Comparison of ENCODE assay signal across 26 mouse cellular contexts in the genomic region with DNA sequence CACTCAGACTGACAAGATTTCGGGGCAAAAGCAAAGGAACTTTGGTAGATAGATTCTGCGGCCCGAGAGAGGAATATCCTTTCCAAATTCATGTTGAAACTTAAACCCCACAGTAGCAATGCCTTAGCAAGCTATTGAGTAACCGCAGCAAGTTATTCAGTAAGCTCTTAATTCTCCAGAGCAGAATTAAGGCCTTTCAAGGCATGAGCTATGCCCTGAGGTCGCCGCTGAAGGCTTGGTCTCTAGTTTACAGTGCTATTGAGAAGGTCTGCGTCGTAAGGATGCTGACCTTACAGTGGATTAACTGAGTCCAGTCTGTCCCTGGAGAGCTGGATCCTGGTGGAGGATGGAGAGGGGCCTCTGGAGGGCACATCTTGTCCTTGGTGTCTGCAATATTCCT. TPM values are rescaled to one million over a fixed set of nuclear protein-coding genes. Genes with fewer than 3 reads are reported as not detected.
DNase-seq lines count a peak whose midpoint lies in the region; ATAC-seq and TF ChIP-seq lines count a peak whose summit lies in the region.
"Had no signal": no experiment of that assay in that cellular context is flagged by ENCODE, and none has a peak within 500 bp of the region (broad histone marks: within the 10 kb centered on the region; RNA-seq: fewer than 3 reads in every experiment).

No protein-coding gene starts in this region.

- ATAC-seq in kidney, embryonic 15.5 days (replicated peaks; ENCODE audit: low FRiP score) = peak; percentile 53; the same call in 1 of the 2 replicates
- ATAC-seq in midbrain, postnatal 0 days (ENCODE audit: low FRiP score) = no peak
- no peak for ATAC-seq in stomach, postnatal 0 days (ENCODE audit: low FRiP score, low TSS enrichment)
- ATAC-seq: forebrain, postnatal 0 days; hindbrain, embryonic 16.5 days; midbrain, embryonic 13.5 days had no signal

- WGBS in kidney, adult 2 months = 48% methylated on average over 8 of the region's 8 CpGs
- WGBS in kidney, embryonic 15.5 days = 70% methylated on average over 8 of the region's 8 CpGs
- WGBS in midbrain, postnatal 0 days = 86% methylated on average over 8 of the region's 8 CpGs
- 56% methylated on average over 8 of the region's 8 CpGs for WGBS in stomach, postnatal 0 days

- no peaks in the 10 kb centered on the region for H3K9me3 ChIP-seq in kidney, embryonic 15.5 days (replicated peaks)
- H3K9me3 ChIP-seq in midbrain, postnatal 0 days (ENCODE audit: low read length) = no peaks in the 10 kb centered on the region; the same call in 1 of the 2 replicates
- H3K9me3 ChIP-seq in stomach, postnatal 0 days (ENCODE audit: control insufficient read depth, low read length) = no peaks in the 10 kb centered on the region
- H3K9me3 ChIP-seq: embryonic facial prominence, embryonic 12.5 days; forebrain, embryonic 10.5 days; heart, embryonic 15.5 days; lung, embryonic 15.5 days; megakaryocyte, embryonic 14.5 days; midbrain, embryonic 13.5 days; neural tube, embryonic 15.5 days had no signal

- H3K27ac ChIP-seq in kidney, adult 2 months (ENCODE audit: insufficient read depth, low read depth, low read length) = no peak overlapping the region
- peak overlapping the region; percentile 58; the same call in 1 of the 2 replicates for H3K27ac ChIP-seq in kidney, embryonic 15.5 days
- H3K27ac ChIP-seq in midbrain, postnatal 0 days (ENCODE audit: low read depth, low read length) = no peak overlapping the region
- H3K27ac ChIP-seq in stomach, postnatal 0 days (replicated peaks) = no peak overlapping the region
- H3K27ac ChIP-seq: embryonic facial prominence, embryonic 12.5 days; forebrain, embryonic 10.5 days; heart, embryonic 15.5 days; limb, embryonic 13.5 days; lung, embryonic 15.5 days; midbrain, embryonic 13.5 days; neural tube, embryonic 15.5 days had no signal

- peak; percentile 58 for DNase-seq in kidney, adult 2 months
- no peak for DNase-seq in kidney, adult 18-20 months
- DNase-seq in kidney, postnatal 14 days = peak; percentile 39
- no peak for DNase-seq in gastrocnemius, postnatal 25 days
- DNase-seq in midbrain, postnatal 0 days (ENCODE audit: low spot score) = no peak
- no peak for DNase-seq in stomach, postnatal 0 days (ENCODE audit: low spot score)
- DNase-seq: adrenal gland, adult 8-10 months; cerebellum, adult 8-10 months; cerebellum, postnatal 25 days; forebrain, postnatal 0 days; lung, postnatal 36 days; retina, postnatal 1 day; right cerebral cortex, postnatal 14 days had no signal

- H3K27me3 ChIP-seq in kidney, adult 2 months (replicated peaks; ENCODE audit: control insufficient read depth, insufficient read depth, low read length) = no peaks in the 10 kb centered on the region
- no peaks in the 10 kb centered on the region for H3K27me3 ChIP-seq in kidney, embryonic 15.5 days
- H3K27me3 ChIP-seq in midbrain, postnatal 0 days (ENCODE audit: insufficient read depth, low read length) = no peaks in the 10 kb centered on the region
- no peaks in the 10 kb centered on the region for H3K27me3 ChIP-seq in stomach, postnatal 0 days (ENCODE audit: control insufficient read depth, insufficient read depth, low read length)
- H3K27me3 ChIP-seq: CH12.LX; embryonic facial prominence, embryonic 12.5 days; limb, embryonic 13.5 days; lung, embryonic 15.5 days; midbrain, embryonic 13.5 days; neural tube, embryonic 15.5 days had no signal

- no peak overlapping the region for H3K4me2 ChIP-seq in kidney, embryonic 15.5 days
- H3K4me2 ChIP-seq in midbrain, postnatal 0 days (ENCODE audit: low read depth, low read length, poor library complexity, severe bottlenecking) = no peak overlapping the region
- no peak overlapping the region for H3K4me2 ChIP-seq in stomach, postnatal 0 days (replicated peaks; ENCODE audit: low read depth)
- H3K4me2 ChIP-seq: embryonic facial prominence, embryonic 12.5 days; heart, embryonic 15.5 days; limb, embryonic 13.5 days; liver, embryonic 11.5 days; lung, embryonic 15.5 days; midbrain, embryonic 13.5 days; neural tube, embryonic 15.5 days had no signal

- H3K4me1 ChIP-seq in kidney, adult 2 months (ENCODE audit: control insufficient read depth, insufficient read depth, low read length) = peaks cover 4% of the 10 kb centered on the region; the same call in 1 of the 2 replicates
- H3K4me1 ChIP-seq in kidney, embryonic 15.5 days = peaks cover 9% of the 10 kb centered on the region; the same call in 1 of the 2 replicates
- H3K4me1 ChIP-seq in midbrain, postnatal 0 days (ENCODE audit: insufficient read depth, low read length) = no peaks in the 10 kb centered on the region
- no peaks in the 10 kb centered on the region for H3K4me1 ChIP-seq in stomach, postnatal 0 days (replicated peaks; ENCODE audit: control insufficient read depth, insufficient read depth)
- H3K4me1 ChIP-seq: embryonic facial prominence, embryonic 12.5 days; limb, embryonic 13.5 days; lung, embryonic 15.5 days; midbrain, embryonic 13.5 days; neural tube, embryonic 15.5 days had no signal

- no peak for TF ChIP-seq POLR2A in kidney, adult 2 months (IDR thresholded peaks at IDR 0.05; ENCODE audit: low read depth, low read length)

- TF ChIP-seq CTCF in kidney, adult 2 months (conservative IDR thresholded peaks at IDR 0.05; ENCODE audit: insufficient read depth, insufficient read length, low read depth, low read length) = no peak
- no peak for TF ChIP-seq CTCF in midbrain, postnatal 0 days (IDR thresholded peaks at IDR 0.05)
- TF ChIP-seq CTCF in stomach, postnatal 0 days (IDR thresholded peaks at IDR 0.05; ENCODE audit: low read depth) = no peak

- H3K4me3 ChIP-seq in kidney, adult 2 months (ENCODE audit: insufficient read depth, low read depth, low read length) = no peak overlapping the region
- H3K4me3 ChIP-seq in kidney, embryonic 15.5 days (replicated peaks) = no peak overlapping the region
- no peak overlapping the region for H3K4me3 ChIP-seq in midbrain, postnatal 0 days (ENCODE audit: low read depth, low read length)
- H3K4me3 ChIP-seq in stomach, postnatal 0 days (ENCODE audit: low read depth, low read length) = no peak overlapping the region
- H3K4me3 ChIP-seq: embryonic facial prominence, embryonic 12.5 days; forebrain, embryonic 10.5 days; heart, embryonic 15.5 days; limb, embryonic 13.5 days; lung, embryonic 15.5 days; megakaryocyte, embryonic 14.5 days; midbrain, embryonic 13.5 days; neural tube, embryonic 15.5 days had no signal

- no peak overlapping the region for H3K9ac ChIP-seq in kidney, embryonic 15.5 days
- no peak overlapping the region for H3K9ac ChIP-seq in midbrain, postnatal 0 days (replicated peaks; ENCODE audit: low read length, poor library complexity, severe bottlenecking)
- no peak overlapping the region for H3K9ac ChIP-seq in stomach, postnatal 0 days (ENCODE audit: low read length)
- H3K9ac ChIP-seq: embryonic facial prominence, embryonic 12.5 days; forebrain, postnatal 0 days; heart, embryonic 15.5 days; limb, embryonic 13.5 days; lung, embryonic 15.5 days; midbrain, embryonic 13.5 days; neural tube, embryonic 15.5 days had no signal

- no peaks in the 10 kb centered on the region for H3K36me3 ChIP-seq in kidney, adult 2 months (ENCODE audit: control insufficient read depth, insufficient read depth, low read length)
- H3K36me3 ChIP-seq in kidney, embryonic 15.5 days = no peaks in the 10 kb centered on the region
- no peaks in the 10 kb centered on the region for H3K36me3 ChIP-seq in midbrain, postnatal 0 days (ENCODE audit: insufficient read depth, low read length)
- H3K36me3 ChIP-seq in stomach, postnatal 0 days (ENCODE audit: control insufficient read depth, insufficient read depth, low read length) = no peaks in the 10 kb centered on the region
- H3K36me3 ChIP-seq: embryonic facial prominence, embryonic 12.5 days; forebrain, embryonic 10.5 days; heart, embryonic 15.5 days; limb, embryonic 13.5 days; lung, embryonic 15.5 days; midbrain, embryonic 13.5 days; neural tube, embryonic 15.5 days had no signal

- no peak for TF ChIP-seq EP300 in stomach, postnatal 0 days (optimal IDR thresholded peaks at IDR 0.05)

RNA-seq across cellular contexts. Expression of a gene that starts 12.5 kb away (rescaled TPM):
- 0.68 and 1.5 TPM in 2 replicates for polyA plus RNA-seq in kidney, adult 2 months (2012; rRNA removed)
- polyA plus RNA-seq in kidney, embryonic 15.5 days (2015; fragmentation: Nextera tagmentation; extraction: Ambion mirVana) = 5.2 and 6.0 TPM in 2 replicates
- 1 to 10 TPM in 1 of 2 experiments, under 1 TPM in 1; 0.82 to 1.3 TPM for total RNA-seq in gastrocnemius, postnatal 25 days (2021)
- total RNA-seq in midbrain, postnatal 0 days (2014; rRNA removed) = 0.93 and 1.4 TPM in 2 replicates
- polyA plus RNA-seq in midbrain, postnatal 0 days (2015; fragmentation: Nextera tagmentation; extraction: Ambion mirVana) = 1.2 and 1.8 TPM in 2 replicates
- polyA plus RNA-seq in stomach, postnatal 0 days (2015; fragmentation: Nextera tagmentation; extraction: Ambion mirVana) = 3.6 and 3.7 TPM in 2 replicates
- polyA plus RNA-seq: C2C12 had no signal

Comparison
In these comparisons a context has a peak if more than half of its experiments do, and no peak if none do; other contexts are left out.
1. DNase-seq: peak in kidney, adult 2 months (single experiment) and kidney, postnatal 14 days (single experiment); none in kidney, adult 18-20 months (single experiment), gastrocnemius, postnatal 25 days (single experiment), midbrain, postnatal 0 days (single experiment) and stomach, postnatal 0 days (single experiment).